Mouse (Mus musculus): ENCODE data around the gene Cmip.

Gene Cmip

GRCm38 (mm10) chr8:117345376-117345775 is 88.5 kb downstream of the Cmip start:
- WGBS, result 84% methylated on average over 11 of the region's 11 CpGs

DNA sequence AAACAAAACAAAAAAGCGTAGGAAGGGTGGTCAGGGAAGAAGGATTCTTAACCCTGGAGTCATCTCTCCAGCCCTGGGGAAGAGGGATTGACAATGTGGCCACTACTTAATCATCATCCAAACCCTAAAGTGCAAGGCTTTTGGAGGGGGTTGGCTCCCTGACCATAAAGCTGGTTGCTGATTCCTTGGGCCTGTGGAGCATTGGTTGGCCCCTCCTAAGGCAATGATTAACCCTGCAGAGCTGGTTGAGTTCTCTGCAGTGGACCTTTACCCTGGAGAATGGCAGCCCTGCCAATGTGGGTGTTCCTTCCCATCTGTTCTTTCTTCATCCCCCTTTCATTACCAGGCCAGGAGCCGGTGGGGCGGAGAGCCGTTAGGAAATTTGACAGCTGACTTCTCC is 90.7 kb downstream of the Cmip start:
- 54% methylated on average over 4 of the region's 4 CpGs for WGBS

DNA sequence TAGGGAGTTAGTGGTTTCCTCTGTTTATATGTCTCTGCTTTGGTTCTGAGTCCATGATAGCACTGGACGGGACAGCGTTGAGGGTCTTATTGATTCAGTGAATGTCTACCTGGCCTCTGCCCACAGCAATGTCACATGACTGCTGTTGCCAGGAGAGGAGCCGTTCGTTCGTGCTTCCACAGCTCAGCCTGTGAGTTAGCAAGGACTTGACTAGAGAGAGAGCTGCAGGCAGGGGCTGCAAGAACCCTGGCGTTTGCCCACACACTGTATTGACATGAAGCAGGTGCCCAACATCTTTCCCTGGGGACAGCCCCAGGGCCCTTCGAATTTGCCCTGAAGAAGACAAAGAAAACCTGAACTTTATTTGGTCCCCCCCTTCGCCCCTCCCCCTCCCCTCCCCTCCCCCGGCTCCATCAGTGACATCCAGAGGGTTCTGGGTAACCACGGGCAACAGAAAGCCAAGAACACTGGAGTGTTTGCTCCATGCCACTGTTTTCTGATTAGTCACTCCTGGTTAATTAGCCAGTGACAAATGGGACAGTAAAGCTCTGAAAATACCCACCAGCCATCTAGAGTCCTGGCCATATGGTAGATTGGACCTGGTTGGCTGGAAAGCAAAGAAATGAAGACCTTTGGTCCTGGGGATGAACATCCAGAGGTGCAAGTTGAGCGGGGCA is 92.0 kb downstream of the Cmip start:
- 44% methylated on average over 11 of the region's 11 CpGs for WGBS

- WGBS, result 95% methylated on average over 4 of the region's 4 CpGs
Measured at GRCm38 (mm10) chr8:117349541-117349940, 92.7 kb downstream of the Cmip start.

- WGBS, result 85% methylated on average over 4 of the region's 4 CpGs
Measured at GRCm38 (mm10) chr8:117352098-117352497, 95.2 kb downstream of the Cmip start.

GRCm38 (mm10) chr8:117355111-117355831 is 98.4 kb downstream of the Cmip start:
- WGBS, result 64% methylated on average over 12 of the region's 12 CpGs

GRCm38 (mm10) chr8:117356109-117356672 is 99.3 kb downstream of the Cmip start:
- 75% methylated on average over 13 of the region's 13 CpGs for WGBS

DNA sequence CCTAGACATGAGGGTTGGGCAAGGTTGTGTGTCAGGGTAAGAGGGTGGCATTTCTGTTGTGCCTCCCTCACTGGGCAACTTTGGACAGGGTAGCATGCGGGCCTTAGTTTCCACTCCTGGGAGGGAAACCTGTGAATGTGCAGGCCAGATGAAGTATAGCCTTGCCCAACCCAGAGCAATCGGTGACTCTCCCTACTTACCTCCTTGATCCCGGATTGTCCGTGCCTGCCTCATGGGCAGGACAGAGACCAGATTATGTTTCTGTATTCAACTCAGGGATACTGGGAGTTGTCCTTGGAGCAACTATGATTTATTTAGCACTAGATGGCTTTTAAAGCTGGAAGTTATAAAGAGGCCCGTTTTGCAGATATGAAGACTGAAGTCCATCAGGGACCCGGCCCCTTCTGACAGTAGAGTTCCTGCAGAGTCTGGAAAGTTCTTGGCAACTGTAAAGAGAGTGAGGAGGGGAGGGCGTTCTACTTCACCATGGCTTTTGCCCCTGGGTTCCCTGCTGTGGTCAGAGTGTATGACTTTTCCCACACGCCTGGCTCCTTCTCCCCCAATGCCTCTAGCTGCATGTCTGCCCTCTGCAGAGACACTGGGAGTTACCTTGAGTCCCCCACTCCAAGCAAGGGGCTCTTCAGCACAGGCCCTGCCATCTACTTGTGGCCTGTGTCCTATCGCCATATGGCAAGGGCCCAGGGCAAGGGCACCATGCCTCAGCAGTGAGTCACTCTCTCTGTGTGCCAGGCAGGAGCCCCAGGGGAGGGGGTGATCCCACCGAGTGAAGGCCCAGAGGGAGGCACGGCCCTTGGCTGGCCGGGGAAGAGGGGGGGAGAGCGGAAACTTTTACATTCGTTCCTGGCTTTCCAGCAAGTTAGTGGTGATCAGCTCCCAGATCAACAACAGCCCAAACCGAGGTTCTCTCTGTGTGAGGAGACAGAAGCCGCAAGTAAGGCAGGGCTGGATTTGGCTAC is 100.9 kb downstream of the Cmip start:
- 81% methylated on average over 16 of the region's 16 CpGs for WGBS

GRCm38 (mm10) chr8:117360172-117360930 is 103.5 kb downstream of the Cmip start:
- WGBS, result 98% methylated on average over 3 of the region's 3 CpGs

DNA sequence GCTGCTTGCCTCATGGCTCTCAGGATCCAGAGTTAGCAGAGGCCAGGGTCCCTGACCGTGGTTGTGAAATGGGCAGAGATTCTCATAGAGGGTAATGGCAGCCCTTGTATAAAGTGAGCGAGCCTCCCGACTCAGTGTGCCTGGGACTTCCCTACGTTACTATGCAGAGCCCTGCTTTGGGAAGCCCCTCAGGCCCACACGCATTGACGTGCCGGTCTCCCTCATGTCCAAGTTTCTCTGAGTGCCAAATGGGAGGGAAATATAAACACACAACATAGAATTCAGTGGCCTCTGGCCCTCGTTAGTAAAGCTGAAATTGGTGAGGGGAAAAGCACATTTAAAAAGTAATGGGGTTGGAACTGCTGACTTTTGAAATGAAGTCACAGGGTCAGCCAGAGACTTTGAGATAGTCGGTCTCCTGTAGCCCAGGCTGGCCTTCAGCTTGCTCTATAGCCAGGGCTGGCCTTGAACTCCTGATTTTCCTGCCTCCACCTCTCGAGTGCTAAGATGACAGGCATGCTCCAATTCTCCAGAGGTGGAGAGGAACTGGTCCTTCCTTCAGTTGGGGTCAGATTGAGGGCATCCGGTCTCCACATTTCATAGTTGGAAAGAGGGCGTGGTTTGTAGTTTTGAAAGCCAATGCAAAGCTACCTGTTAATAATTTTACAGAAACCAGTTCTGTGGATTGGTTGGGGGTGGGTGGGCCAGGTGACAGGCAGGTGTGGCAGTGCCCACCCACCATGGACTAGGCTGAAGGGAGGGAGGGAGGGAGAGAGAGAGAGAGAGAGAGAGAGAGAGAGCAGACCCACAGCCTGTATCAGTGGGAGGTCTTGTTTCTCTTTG is 105.0 kb downstream of the Cmip start:
- WGBS, result 81% methylated on average over 12 of the region's 12 CpGs

- 38% methylated on average over 2 of the region's 2 CpGs for WGBS
Measured at GRCm38 (mm10) chr8:117362438-117362726, 105.5 kb downstream of the Cmip start.

DNA sequence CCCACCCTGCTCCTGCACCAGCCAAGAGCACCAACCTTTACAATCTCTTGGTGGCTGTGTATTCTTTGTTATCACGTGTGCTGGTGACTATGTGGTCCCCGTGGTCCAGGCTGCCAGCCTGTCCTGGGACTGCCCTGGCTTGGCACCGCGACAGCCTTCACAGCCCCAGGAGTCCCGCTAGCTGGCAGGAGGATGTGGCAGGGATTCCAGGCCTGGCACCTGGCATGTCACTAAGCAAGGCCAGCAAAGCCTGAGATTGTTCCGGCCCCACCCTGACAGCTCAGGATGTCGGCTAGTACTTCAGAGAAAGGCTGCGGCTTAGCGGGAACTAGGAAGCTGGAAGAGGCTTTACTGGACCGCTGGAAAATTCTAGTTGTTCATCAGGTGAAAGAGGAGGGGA is 106.4 kb downstream of the Cmip start:
- 51% methylated on average over 10 of the region's 10 CpGs for WGBS

- WGBS, result 81% methylated on average over 19 of the region's 19 CpGs
Measured at GRCm38 (mm10) chr8:117364374-117365160, 107.7 kb downstream of the Cmip start.

- WGBS, result 37% methylated on average over 7 of the region's 7 CpGs
Measured at GRCm38 (mm10) chr8:117366475-117366874, 109.6 kb downstream of the Cmip start.

DNA sequence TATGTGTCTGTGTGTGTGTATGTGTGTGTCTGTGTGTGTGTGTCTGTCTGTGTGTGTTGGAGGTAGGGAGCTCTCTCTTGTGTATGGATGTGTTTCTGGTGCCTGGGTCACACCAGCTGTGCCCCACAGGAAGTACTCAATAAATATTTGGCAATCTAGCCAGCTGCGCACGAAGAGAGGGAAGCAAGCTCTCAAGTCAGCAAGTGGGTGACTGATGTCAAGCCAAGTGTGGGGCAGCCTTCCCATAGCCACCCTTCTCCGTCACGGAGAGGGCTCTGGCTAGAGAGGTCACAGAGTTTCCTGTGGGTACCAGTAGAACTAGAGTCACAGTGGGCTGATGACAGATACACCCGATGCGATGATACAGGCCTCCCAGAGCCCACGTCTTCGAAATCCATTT is 110.6 kb downstream of the Cmip start:
- 73% methylated on average over 8 of the region's 8 CpGs for WGBS

DNA sequence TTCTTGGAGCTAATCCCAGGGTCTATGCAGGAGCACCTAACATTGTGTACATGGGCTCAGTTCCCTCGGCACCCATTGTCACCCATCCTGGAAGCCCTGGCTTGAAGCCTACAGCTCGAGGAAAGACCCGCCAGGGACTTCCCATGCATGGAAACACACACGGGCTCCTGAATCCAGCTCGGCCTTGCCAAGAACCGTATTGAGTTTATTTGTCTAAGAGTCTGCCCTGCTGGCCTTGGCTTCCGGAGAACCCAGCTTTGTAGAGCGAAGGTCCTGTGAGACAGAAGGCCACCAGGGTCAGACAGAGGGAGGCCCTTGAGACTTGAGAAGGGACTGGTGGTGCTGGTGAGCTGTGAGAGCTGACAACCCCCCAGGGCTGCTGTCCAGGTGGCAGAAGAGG is 111.9 kb downstream of the Cmip start:
- 33% methylated on average over 8 of the region's 8 CpGs for WGBS

DNA sequence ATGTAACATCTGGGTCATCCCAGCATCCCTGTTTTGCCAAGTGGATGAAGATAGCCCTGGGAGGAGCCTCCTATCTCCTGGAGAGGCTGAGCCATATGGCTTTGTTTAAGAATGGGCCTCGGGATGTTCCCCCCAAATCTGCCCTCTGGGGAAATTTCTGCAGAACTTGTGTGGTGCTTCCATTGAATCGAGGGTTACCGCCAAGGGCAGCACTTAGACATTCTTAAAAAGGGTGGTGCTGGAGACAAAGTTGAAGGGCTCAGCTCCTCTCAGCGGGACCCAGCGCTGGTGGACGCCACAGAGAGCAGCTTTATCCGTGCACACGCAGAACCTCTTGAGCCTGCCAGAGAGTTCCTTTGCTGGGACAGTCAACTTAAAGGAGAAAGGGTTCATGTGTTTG is 113.1 kb downstream of the Cmip start:
- 79% methylated on average over 8 of the region's 8 CpGs for WGBS

GRCm38 (mm10) chr8:117371189-117371588 is 114.3 kb downstream of the Cmip start:
- 69% methylated on average over 7 of the region's 7 CpGs for WGBS

GRCm38 (mm10) chr8:117372070-117372469 is 115.2 kb downstream of the Cmip start:
- 42% methylated on average over 12 of the region's 12 CpGs for WGBS

- WGBS, result 27% methylated on average over 11 of the region's 11 CpGs
Measured at GRCm38 (mm10) chr8:117373001-117373428, 116.2 kb downstream of the Cmip start.
